Mouse (Mus musculus): ENCODE data around the gene Ugt1a6b.
"Not testable (repeated sequence)": the region's sequence is repeated elsewhere in the genome, so short reads cannot be mapped to it uniquely, and the experiment has no call there.

Ugt1a6b gene

DNA sequence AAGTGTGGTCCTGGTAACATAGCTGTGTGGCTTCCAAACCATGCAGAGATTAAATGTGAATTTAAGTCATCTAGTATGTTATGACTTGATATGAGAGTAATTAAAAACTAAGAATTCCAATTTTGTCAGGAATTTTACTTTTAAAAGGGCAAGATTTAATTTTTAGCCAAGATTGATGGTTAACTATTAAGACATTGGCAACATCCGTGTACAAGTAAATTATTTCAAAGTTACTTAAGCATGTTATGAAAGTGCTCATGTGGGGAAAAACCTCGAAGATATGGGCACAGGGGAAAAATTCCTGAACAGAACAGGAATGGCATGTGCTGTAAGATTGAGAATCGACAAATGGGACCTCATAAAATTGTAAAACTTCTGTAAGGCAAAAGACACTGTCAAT, 94.4 kb downstream of the Ugt1a6b start:
- no peak for DNase-seq (ENCODE audit: low read depth, low spot score)

DNA sequence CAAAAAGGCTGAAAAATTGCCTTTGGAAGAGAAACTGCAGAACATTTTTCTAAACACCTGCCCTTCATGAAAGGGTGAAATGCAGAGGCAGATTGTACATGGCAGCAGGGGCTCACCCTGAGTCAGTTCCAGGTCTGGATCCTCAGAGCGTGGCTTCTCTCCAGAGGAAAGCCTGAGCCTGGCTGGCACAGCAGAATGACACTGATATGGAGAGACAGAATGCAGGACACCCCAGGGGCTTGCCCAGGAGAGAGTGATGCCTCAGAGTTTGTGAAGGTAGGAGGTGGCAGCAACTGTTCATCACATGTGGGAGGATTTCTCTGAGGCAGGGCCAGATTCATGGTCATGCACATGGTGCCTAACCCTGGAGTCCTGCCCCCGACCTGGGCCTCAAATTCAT, 96.9 kb downstream of the Ugt1a6b start:
- no peak for DNase-seq (ENCODE audit: low read depth, low spot score)

DNA sequence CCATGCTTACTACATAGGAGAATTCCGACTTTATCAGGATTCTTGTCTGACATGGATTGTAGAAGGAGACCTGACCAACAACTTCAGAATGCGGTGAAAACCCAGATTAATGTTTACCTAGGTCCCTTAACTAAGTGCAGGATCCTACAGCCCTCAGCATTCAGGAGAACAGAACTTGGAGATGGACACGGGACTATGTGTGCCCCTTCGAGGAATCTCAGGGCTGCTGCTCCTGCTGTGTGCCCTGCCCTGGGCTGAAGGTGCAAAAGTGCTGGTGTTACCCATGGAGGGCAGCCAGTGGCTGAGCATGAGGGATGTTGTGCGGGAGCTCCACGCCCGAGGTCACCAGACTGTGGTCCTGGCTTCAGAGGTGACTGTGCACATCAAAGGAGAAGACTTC, 97.4 kb downstream of the Ugt1a6b start, which contains the start of gene Ugt1a2:
Gene Ugt1a2, plus strand, starts transcription at position 146 of the 400 bp plus-strand sequence.
- no peak for DNase-seq (ENCODE audit: low read depth, low spot score)

DNA sequence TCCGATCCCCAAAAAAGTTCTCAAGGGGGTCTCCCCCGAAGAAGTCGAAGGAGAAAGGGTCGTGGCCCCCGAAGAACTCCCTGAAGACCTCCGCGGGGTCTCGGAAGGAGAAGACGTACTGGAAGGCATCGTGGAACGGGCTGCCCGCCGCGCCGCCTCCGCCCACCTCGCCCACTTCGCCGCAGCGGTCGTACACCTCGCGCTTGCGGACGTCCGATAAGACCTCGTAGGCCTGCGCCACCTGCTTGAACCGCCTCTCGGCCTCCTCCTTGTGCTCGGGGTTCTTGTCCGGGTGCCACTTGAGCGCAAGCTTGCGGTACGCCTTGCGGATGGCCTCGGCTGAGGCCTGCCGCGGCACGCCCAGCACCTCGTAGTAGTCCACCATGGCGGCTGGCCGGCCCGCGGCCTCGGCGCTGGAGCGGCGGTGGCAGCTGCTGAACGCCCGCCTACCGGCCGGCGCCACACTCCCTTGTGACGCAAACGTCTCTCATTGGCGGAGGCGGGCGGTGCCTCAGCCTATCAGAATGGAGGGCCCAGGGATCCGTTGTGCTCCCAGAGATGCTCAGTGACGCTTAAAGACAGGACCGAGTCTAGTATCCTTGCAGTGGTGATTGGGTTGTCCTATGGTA, 102.4 kb downstream of the Ugt1a6b start, which contains the start of gene Dnajb3:
Gene Dnajb3, minus strand, starts transcription at position 489 of the 629 bp plus-strand sequence.
- peak; percentile 81 for DNase-seq (ENCODE audit: low read depth, low spot score)

DNA sequence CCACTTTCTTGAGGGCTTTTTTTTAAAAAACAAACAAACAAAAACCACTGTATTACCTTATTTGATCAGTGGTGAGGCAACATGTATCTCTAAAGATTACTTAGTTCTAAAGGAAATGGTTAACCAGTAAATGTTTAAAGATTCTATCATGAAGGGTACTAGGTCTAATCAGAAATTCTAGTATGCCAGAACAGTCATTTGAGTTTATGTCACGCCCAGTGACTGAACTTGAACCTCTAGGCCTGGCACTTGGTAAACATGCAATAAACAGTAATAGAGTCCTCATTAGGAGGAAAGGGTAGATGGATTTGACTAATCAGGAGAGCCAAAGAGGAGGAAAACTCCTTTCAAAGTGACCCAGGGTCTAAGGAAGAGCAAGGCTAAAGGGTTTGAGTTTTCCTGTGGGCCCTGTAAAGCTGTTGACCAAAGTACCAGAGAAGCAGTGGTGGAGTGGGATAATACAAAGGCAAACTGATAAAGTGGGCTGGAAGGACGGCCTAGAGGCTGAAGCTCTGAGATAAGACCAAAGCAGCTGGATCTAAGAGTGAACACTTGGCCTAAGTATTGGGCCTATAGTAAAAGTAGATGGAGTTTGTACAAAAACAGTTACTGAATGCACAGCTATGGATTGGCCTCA, 103.9 kb downstream of the Ugt1a6b start:
- DNase-seq (ENCODE audit: low read depth, low spot score), result peak; percentile 74

DNA sequence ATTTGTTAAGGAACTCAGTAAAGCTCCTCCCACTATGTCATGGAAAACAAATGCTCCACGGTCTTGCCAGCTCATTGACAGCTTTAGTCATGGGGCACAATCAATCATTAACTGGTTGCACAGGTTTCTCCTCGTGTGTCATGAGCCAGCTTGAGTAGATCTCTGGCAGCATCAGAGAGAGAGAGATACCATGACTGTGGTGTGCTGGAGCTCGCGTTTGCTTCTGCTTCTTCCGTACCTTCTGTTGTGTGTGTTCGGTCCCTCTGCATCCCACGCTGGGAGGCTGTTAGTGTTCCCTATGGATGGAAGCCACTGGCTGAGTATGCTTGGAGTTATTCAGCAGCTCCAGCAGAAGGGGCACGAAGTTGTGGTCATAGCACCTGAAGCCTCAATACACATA, 108.8 kb downstream of the Ugt1a6b start, which contains the start of gene Ugt1a1:
Gene Ugt1a1, plus strand, starts transcription at position 148 of the 400 bp plus-strand sequence.
- DNase-seq (ENCODE audit: low read depth, low spot score), result no peak

DNA sequence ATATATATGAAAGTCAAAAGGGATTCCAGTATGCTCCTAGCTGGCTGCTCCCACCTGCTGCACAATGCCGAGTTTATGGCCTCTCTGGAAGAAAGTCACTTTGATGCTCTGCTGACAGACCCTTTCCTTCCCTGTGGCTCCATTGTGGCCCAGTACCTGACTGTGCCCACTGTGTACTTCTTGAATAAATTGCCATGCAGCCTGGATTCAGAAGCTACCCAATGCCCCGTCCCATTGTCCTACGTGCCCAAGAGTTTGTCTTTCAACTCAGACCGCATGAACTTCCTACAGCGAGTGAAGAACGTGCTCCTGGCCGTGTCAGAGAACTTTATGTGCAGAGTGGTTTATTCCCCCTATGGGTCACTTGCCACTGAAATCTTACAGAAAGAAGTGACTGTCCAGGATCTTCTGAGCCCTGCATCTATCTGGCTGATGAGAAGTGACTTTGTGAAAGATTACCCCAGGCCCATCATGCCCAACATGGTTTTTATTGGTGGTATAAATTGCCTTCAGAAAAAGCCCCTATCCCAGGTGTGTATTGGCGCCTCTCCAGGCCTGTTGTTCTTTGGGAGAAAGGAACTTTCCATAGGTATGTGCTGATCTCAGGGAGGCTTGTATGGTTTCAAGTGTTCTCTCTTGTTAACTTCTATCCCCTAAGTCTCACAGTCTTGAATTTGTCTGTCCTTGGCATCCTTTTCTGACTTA, 109.4 kb downstream of the Ugt1a6b start:
- no peak for DNase-seq (ENCODE audit: low read depth, low spot score)

DNA sequence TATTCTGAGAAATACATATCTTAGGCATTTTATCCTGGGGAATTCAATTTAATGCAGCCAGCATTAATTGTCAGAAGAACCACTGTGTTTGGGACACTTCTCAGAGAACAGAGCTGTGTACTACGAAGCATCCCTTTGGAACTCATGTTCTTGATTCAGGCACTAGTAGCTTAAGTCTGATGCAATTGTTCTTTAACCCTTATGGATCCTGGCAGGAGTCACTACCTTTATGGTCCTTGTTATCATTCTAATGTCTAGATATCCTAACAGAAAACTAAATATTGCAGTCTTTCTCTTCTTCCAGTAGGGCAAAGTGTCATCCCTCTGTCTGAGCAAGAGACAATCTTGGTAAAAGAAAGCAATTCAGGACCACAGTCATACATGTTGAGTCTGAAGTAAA, 110.0 kb downstream of the Ugt1a6b start:
- no peak for DNase-seq (ENCODE audit: low read depth, low spot score)

DNA sequence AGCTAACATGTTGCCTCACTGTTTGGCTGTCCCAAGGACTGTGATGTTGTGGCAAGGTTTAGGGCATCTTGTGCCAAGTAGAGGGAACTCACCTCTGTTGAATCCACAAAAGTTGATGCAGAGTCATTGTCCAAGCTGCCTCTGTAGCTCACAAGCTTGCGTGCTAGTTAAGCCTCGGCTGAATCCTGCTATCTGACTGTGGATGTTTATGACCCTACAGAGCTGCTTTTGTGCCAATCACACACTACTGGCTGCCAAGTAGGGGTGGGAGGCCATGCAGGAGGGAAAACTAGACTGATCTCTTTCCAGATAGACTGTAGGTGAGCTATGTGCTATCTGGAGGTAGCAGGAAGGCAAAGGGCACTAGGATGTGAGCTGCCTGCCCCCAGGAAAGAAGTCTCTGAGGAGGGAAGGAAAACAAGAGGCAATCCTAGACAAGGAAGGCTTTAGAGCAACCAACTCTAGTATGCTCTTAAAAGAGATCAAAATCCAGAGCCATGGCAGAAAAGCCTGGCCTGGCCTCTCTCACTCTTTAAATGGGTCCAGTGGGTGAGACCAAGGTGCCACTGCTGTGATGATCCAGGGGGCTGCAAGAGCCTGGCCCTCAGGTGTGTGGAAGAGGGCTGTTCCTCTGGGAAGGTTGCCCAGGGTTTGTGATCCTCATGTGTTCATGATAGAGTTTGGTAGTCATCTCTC, 110.9 kb downstream of the Ugt1a6b start:
- no peak for DNase-seq (ENCODE audit: low read depth, low spot score)

DNA sequence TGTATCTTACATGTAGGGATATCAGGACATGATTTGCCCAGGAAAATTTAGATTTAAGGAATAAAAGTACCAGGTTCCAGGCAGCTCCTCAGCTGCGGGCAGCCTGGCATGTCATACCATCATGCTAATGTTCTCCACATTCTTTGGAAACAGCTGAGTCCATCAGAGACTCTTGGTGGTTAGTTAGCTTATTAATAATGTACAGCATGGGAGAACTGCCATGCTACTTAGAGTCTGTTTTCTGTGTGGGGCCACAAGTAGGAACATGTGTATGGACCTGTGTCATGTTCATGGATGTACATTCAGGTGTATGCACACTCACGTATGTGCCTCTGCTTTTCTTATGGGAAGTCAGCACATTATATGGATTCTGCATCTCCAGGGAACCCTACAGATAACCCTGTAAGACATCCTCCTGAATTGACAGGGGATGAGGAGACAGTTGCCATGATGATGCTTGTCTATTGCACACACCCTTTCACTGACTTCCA, 111.5 kb downstream of the Ugt1a6b start:
- no peak for DNase-seq (ENCODE audit: low read depth, low spot score)

DNA sequence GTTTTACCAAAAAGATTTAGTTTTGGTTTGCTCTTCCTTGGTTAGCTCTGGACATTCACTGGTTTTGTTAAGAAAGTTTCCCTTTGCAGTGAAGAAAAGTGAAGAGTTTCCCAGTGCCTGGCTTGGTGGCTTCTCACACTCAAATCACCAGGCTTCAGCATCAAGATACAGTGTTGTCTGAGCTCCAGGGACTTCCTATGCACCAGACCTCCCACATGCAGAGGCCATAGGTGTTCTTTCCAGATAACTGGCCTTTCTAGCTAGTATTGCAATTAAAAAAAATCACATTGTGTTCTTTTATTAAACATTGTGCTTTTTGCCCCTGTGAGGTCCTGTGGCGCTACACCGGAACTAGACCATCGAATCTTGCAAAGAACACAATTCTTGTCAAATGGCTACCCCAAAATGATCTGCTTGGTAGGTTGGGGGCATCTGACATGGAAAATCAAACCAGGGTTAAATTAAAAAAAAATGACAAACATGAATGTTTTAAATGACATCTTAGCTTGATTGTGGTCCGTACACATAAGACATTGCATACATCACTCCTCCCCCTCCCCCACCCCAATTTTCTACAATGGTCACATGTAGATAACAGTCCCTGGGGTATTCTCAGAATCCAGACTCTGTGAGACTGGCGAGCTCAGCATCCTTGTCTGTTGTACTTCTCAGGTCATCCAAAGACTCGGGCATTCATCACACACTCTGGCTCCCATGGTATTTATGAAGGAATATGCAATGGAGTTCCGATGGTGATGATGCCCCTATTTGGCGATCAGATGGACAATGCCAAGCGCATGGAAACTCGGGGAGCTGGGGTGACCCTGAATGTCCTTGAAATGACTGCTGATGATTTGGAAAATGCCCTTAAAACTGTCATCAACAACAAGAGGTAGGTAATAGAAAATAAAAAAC, 112.7 kb downstream of the Ugt1a6b start:
- no peak for DNase-seq (ENCODE audit: low read depth, low spot score)

DNA sequence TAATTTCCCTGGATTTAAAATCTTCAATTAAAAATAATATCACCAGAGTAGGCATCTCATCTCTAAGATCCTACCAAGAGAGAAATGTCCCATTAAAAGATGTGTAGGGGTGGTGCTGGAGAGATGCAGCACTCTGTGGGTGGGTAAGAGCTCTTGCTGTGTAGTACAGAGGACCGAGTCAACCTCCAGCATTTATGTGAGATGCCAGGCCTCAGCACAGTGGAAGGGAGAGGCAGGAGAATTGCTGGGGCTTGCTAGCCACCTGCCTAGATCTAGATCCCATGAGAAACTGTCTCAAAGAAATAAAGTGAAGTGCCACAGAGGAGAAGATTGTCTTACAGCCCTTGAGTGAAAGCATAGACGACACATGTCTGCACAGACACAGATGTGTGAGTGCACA, 113.5 kb downstream of the Ugt1a6b start:
- no peak for DNase-seq (ENCODE audit: low read depth, low spot score)

DNA sequence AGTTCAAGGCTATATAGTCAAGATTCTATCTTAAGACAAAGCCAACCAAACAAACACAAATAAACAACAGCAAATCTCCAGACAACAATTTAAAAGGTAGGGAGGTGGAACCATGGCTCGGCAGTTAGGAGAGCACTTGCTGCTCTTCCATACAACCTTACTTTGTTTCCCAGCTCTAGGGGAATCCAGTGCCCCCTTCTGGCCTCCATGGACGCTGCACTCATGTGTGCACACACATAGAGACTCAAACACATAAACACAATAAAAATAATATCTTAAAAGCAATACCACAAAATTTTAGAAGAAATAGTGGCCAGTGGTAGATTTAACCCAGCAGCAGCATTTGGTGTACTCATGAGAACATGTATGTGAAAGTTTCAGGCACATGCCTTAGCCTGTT, 114.1 kb downstream of the Ugt1a6b start:
- DNase-seq (ENCODE audit: low read depth, low spot score), result no peak

DNA sequence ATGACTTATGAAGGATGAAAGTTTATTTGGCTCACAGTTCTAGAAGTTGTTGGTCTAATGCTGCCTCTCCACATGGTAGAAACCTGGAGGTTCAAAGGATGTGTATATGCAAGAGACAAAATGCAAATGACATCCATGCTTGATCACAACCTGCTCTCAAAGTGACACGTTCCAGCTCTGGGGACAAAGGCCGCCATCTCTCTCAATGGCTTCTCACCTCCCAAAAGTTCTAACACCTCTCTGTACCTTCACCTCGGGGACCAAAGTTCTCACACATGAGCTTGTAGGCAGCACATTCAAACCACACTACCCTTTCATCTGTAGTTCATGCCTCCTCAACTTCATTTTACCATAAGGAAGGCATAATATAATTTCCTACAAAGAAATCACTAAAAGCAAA, 114.5 kb downstream of the Ugt1a6b start:
- DNase-seq (ENCODE audit: low read depth, low spot score), result no peak

DNA sequence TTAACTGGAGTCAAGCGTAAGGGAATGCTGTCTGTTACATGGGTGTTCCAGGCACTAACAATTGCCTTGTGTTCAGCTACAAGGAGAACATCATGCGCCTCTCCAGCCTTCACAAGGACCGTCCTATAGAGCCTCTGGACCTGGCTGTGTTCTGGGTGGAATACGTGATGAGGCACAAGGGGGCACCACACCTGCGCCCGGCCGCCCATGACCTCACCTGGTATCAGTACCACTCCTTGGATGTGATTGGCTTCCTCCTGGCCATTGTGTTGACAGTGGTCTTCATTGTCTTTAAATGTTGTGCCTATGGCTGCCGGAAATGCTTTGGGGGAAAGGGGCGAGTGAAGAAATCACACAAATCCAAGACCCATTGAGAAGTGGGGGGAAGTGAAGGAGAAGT, 115.0 kb downstream of the Ugt1a6b start:
- DNase-seq (ENCODE audit: low read depth, low spot score), result no peak

DNA sequence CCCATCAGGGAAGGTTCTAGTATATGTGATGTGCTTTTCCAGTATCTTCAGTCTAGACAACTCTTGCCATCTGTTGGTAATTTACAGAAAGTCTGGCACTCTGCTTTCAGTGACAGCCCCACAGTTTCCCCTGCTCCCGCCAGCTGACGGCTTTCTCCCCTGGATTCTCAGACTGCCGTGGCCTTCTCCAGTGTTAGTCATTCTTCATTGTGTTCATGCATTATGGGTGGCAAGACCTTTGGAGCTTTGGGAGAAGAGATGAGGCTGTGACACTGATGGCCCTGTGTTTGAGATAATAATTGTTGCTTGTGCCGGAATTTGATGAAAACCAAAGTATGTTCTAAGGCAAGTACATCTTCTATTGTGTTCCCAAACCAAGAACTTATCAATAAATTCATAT, 115.5 kb downstream of the Ugt1a6b start:
- DNase-seq (ENCODE audit: low read depth, low spot score), result no peak

DNA sequence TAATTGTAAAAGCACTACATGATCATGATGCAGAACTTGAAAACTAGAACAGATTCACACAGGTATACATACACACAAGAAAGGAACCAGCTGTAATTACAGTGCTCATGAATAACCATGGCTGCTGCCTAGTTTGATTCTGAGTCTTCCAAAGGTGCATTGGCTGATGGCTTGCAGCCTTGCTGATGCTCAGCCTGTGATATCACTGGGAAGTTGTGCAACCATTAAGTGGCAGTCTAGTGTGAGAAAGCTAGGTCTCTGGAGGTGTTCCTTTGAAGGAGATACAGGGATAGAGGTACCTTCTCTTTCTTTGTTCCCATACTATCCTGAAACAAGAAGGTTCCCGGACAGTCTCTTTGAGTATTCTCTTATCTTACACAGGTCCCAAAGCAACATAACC, 116.0 kb downstream of the Ugt1a6b start:
- no peak for DNase-seq (ENCODE audit: low read depth, low spot score)

DNA sequence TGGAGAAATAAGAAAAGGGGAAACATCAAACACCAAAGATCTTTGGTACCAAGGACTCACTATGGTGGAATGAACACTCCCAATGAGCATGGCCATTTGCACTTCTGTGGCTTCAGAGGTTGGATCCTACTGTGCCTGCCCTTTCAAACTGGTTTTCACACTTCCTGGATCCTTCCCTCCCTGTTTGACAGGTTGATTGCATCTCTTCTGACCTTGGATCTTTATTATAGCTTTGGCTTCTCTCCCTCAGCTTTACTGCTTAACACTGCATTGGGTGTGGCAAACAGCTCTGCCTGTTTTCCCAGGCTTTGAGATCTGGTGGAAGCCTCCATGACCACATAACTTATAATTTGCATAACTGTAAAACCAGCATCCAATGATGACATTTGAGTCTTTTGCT, 117.3 kb downstream of the Ugt1a6b start:
- no peak for DNase-seq (ENCODE audit: low read depth, low spot score)

DNA sequence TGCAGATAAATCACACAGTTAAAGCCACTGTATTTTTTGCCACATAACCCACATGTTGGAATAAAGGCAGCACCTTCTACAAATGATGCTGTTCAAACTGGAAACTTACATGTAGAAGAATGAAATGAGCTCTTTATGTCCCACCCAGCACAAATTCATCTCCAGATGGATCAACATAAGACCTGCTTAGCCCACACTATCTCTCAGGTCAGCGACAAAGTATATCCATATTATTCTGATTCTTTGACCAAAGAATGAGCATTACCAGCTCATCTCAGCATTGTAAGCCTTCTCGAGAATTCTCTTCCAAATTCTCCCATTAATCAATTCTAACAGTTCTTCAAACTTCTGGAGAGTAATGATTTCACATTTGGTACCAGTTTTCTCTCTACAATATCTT, 119.2 kb downstream of the Ugt1a6b start:
- DNase-seq (ENCODE audit: low read depth, low spot score), result no peak

DNA sequence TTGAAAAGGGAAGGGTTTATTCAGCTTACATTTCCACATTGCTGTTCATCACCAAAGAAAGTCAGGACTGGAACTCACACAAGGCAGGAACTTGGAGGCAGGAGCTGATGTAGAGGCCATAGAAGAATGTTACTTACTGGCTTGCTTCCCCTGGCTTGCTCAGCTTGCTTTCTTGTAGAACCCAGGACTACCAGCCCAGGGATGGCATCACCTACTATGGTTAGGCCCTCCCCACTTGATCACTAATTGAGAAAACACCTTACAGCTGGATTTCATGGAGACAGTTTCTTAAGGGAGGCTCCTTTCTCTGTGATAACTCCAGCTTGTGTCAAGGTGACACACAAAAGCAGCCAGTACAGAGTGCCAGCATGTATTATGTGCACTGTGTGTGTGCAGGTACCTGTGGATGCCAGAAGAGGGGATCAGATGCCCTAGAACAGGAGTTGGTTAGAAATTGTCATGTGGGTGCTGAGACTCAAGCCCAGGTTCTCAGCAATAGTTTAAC, 120.0 kb downstream of the Ugt1a6b start:
- DNase-seq (ENCODE audit: low read depth, low spot score), result not testable (repeated sequence)

DNA sequence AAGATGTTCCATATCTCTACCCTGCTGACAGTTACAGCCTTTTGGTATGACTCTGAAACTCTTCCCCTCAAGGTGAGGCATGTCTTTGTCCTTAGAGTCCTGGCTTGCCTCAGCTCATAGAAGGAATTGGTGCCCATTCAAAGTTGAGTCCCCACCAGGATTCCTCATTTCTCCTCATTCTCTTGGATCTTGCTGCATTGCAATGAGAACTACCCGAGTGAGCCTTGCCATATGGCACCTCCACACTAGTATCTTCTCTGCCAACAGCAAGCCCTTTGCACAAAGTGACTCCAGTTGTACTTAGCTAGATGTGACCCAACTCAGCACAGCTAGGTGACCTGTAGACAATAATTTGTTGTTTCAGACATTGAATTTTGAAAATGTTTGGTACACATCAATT, 120.5 kb downstream of the Ugt1a6b start:
- DNase-seq (ENCODE audit: low read depth, low spot score), result no peak

Data from c-Kit-negative CD71-positive TER-119-positive erythroid progenitor cells, embryonic 14.5 days (primary cell).